Mouse (Mus musculus): ENCODE data around the gene Bmp10. TPM values are rescaled to one million over a fixed set of nuclear protein-coding genes. Genes with fewer than 3 reads are reported as not detected.

The Bmp10 gene
- total RNA-seq, 2 experiments from 2014 or later = not detected

Other genes starting within 250 kb of the Bmp10 start
- 10 to 100 TPM; 15.4 to 15.5 TPM for gene Antxr1, start 93.2 kb upstream of the Bmp10 start, total RNA-seq (2021)
- under 1 TPM; 0.27 to 0.29 TPM for gene Gkn1, start 78.1 kb upstream of the Bmp10 start, total RNA-seq (2021)
- not detected for gene Gkn2, start 55.6 kb upstream of the Bmp10 start, total RNA-seq (2021)
- gene Gkn3, start 40.1 kb upstream of the Bmp10 start, total RNA-seq (2021) = 1 to 10 TPM; 3.9 TPM
- gene Arhgap25, start 104.3 kb downstream of the Bmp10 start, total RNA-seq (2021) = 10 to 100 TPM in 1 of 2 experiments, 1 to 10 TPM in 1; 7.9 to 11.0 TPM
- under 1 TPM; 0.32 to 0.92 TPM for gene Prokr1, start 161.7 kb downstream of the Bmp10 start, total RNA-seq (2021)
- 1 to 10 TPM; 7.5 to 9.5 TPM for gene Aplf, start 243.2 kb downstream of the Bmp10 start, total RNA-seq (2021)